Mouse (Mus musculus) layer of hippocampus, adult 9-10 months (tissue): ENCODE results near the gene Psat1.

Experiments used
- DNase-seq: peaks from one replicate; pipeline ENCODE4 v3.0.0; 2022; ENCODE audit warnings: low spot score

Gene Psat1

DNA sequence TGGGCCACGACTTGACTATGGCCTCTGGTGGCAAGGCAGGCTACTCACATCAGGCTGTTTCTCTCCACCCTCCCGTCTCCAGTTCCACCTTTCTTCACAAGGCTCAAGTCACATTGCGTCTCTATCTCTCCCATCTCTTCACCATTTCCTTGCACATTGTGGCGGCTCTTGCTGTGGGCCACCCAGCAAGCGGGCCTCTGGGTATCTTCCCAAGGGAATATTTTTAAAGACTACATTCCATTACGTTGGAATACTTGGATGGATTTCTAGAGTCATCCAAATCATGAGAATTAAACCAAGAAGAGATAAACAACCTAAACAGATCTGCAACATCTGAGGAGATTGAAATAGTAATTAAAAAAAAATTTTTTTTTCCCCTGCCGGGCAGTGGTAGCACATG, at the start of gene Psat1:
Psat1 (minus strand) TSS at position 101 of the 400 bp plus-strand sequence.
- no peak for DNase-seq

DNA sequence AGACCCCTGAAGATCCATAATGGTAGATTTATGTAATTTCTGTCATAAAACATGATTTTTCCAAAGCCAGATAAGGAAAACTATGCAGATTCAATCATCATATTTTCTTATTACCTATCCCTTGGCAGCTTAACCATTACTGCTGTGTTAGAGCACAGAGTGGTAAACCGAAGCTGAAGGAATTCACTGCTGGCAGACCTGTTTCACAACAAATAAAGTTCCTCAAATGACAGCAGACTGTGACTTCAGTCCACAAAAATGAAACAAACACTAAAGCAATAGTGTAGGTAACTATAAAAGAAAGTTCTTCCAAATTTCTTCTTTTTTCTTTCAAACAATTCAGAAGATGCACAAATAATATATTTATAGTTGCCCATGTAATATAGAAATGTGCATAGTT, 43.0 kb upstream of the Psat1 start:
- DNase-seq: no peak

DNA sequence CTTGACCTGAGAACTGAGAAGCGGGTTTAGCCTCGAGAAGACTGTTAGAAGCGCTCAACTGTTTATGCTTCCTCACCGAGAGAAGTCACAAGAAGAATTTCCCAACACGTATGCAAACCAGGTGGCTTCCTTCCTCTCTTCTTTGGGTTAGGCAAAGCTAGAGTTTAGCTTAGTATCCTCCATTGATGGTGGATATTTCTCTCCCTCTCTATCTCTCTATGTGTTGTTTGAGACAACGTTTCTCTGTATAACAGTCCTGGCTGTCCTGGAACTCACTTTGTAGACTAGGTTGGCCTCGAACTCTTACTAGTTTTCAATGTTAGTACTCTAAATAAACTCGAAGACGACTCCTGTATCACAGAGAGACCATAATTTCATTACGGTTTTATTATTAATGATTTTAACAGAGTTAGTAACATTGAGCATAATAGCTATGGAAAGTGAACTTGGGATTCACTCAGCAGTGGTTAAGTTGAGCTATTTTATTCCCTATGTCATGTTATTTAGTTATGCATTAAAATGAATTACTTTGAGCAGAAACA, 38.1 kb upstream of the Psat1 start:
- no peak for DNase-seq

DNA sequence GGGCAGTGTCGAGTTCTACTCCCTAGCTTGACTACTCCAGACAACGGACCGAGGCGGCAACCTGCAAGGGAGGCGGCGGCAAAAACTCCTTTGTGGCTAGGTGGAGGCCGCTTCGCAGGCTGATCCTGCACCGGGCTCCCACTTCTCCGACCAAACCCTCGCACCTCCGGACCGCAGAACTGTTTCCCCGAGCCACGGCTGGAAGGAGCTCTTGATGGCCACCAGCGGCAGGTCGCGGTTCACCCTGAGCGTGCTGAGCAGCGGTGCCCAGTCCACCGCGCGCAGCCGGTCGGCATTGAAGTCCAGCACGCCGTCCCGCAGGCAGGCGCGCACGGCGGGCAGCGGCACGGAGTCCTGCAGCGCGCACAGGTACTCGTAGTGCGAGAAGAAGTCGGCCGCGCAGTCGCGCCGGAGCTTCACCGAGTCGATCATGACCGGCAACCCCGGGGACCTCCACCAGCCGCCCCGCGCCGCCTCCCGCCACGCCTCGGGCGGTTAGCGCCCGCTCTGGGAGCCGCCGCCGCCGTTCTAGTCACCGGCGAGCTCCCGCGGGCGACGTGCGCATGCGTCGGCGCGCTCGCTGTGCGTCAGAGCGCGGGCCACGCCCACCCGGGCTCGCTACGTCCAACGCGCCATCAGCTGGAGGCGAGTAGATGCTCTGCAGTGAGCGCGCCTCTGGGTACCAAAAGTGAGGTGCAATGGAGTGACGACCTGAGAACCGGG, 37.5 kb upstream of the Psat1 start, which contains the start of gene Cep78:
Cep78 (minus strand) TSS at position 541 of the 723 bp plus-strand sequence.
- DNase-seq: peak; percentile 64

DNA sequence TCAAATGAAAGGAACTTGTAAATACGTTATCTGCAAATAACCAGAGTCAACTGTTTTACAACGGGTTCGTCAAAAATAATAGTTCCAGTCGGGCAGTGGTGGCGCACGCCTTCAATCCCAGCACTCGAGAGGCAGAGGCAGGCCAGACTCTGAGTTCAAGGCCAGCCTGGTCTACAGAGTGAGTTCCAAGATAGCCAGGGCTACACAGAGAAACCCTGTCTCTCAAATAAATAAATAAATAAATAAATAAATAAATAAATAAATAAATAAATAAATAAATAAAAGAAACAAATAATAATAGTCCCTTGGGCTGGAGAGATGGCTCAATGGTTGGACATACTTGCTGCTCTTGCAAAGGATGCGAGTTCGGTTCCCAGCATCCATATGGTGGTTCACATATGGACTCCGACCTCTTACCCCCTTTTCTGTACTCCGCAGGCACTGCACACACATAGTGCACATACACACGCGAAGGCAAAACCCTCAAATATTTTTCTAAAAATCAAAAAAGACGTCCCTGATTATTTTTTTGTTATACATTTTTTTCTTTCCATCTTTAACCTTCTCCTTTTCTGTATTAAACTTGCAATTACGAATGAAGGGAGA, 36.7 kb upstream of the Psat1 start:
- no peak for DNase-seq

DNA sequence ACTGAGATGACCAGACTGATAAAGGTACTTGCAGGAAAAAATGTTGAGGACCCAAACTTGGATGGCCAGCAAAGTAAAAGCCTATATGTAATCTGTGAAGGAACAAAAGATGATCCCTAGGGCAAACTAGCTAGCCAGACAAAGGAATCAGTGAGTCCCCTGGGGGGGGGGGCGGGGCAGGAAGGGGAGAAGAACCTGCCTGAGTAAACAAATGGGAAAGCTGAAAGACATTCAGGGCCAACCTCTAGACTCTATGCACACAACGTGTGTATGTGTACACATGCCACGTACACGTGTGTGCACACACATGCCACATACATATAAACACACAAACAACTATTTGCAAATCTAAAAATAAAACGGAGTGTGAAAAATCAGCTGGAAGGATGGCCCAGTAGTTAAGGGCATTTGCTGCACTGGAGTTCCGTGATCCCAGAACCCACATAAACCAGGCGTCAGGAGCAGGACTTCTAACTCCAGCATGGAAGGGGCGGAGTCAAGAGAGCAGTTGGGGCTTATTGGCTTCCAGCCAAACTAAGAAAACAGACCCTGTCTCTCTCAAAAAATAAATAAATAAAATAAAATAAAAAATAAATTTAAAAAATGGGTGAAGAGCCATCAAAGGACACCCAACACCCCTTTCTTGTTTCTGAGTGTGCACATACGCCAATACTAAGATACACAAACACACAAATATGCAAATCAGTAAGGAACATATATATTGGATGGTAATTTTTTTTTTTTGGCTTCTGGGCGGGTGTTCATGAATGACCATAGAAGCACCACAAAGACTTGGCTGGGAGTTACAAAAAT, 36.0 kb upstream of the Psat1 start:
- DNase-seq: no peak

DNA sequence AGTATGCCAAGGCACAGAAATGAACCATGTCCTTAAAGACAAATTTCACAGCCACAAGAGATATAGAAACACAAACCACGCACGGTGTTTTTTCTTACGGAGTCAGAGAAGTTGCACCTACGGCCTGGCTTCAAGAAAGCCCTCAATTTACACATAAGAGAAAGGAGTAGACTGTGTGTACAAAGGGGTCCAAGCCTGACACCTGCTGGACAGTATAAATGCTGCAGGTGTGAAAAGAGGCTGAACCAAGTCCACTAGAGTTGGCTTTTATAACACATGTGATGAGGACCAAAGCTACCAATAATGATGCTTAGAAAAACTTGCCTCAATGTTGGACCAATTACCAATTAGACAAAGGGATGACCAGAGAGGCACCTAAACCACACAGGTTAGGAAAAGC, 34.7 kb upstream of the Psat1 start:
- peak; percentile 22 for DNase-seq

DNA sequence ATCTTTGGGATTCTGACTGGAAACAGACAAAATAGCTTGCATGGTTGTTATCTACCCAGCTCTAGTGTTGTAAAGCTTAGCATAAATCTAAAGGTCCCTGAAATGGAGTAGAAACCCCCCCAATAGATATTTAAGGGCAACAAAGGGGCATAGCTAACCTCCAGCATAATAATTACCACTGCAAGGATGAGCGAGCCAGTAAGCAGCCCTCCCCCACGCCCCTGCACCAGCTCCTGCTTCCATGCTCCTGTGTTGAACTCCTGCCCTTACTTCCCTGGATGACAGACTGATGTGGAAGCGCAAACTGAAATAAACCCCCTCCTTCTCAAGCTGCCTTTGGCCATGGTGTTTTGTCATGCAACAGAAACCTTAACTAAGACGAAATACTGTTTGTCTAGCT, 26.2 kb upstream of the Psat1 start:
- no peak for DNase-seq

DNA sequence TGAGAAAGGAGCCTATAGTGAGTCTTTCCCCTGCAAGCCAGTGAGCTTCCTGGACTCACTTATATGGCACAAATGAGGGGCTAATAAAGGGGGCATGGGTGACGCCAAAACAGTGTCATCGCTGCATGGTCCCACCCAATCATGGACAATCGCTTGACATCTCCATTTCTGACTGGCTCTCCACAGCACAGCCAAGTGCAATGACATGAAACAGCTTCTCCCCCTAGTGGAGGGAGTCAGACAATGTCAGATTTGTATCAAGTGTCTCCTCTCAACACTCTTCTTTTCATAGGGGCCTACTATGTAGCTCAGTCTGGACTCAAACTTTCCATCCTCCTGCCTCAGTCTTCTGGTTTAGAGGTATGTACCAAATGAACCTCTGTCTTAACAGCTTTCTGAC, 17.9 kb upstream of the Psat1 start:
- peak; percentile 44 for DNase-seq

DNA sequence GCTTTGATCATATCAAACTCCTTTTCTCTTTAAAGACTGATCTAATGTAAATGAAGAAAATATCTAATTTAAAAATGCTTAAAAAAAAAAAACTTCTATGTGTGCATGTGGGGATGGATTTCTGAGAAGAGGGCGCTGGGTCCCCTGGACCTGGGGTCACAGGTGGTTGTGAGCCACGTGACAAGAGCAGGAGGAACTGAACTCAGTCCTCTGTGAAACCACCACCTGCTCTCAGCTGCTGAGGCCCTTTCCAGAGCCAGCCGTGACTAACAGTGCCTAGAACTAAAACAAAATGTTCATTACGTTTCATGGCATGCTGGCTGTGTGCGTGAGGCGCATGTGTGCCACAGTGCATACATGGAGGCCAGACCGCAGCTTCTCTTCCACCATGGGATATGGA, 17.4 kb upstream of the Psat1 start:
- no peak for DNase-seq

DNA sequence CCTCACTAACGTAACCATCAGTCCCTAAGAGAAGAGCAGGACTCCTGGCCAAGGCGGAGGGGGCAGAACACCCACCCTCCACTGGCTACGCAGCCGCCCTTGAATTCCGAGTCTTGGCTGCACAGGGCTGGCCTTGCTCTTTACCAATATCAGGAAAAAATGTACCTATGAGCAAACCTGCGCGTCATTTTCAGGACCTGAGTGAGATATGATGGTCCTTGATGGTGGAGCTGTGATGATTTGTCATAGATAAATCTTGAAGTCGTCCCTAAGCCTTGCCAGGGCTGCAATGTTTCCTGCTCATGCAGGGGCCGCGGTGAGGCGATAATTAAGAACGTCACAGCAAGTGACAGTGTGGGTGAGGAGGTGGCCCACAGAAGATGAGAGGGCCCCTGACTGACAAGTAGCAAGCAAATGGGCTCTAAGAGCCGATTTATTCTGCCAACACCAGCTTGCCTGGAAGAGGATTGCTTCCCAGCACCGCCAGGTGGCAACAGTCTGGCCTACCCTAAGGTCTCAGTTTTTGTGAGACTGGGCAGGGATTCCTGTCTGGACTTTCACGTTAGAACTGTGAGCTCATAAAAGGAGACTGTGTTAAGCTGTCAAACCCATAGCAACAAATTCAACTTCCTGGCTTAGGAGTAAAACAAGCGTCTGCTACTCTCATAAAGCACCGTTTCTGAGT, 16.0 kb upstream of the Psat1 start:
- DNase-seq: no peak

DNA sequence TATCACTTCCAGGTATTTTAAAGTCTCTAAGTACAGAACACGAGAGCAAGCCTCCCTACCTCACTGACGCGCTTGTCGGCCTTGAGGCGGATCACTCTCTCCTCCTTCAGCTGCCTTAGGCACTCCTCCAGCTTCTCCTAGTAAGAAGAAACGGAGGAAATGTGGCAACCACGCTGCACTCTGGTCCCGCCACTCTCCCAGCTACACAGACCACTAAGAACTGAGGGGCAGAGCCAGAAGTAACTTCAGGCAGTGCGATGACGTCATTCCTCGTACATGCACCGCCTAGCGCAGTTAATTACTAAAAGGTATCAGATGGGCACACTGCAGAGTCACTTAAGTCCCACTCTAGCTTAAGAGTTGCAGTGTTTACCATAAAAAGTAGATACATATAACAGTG, 15.2 kb upstream of the Psat1 start:
- DNase-seq: no peak

DNA sequence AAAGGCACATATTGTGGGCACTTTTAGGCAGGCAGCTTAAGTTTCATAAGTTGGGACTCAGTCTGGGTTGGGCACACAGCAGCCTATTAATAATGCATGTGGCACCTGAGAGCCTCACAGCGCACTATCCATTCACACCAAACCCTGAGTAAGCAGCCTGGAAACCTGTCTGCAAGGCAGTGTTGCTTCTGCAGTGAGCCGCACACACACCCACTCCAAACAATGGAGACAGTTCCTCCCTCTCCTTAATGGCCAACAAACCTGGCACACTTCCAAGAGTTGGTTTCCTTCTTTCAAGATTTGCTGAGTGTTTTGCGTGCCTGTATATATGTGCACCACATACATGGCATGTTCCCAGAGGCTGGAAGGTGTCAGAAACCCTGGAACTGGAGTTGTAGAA, 3.1 kb upstream of the Psat1 start:
- no peak for DNase-seq

DNA sequence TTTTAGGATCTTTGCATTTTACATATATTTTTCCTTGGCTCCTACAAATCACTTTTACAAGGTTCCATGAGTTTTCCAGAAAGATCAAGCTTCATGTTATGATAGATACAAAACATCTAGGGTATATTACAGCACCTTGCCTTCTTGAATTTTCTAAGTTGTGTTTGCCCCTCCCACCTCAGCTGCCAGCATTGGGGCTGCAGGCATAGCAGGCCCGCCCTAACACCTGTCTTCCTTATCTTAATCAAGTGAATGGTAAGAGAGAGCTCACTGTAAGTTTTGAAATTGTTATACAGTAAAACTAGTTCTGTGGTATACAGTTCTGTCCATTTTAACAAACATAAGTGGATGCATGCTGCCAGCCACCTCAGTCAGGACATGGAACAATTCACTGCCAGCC, 1.7 kb upstream of the Psat1 start:
- DNase-seq: no peak

DNA sequence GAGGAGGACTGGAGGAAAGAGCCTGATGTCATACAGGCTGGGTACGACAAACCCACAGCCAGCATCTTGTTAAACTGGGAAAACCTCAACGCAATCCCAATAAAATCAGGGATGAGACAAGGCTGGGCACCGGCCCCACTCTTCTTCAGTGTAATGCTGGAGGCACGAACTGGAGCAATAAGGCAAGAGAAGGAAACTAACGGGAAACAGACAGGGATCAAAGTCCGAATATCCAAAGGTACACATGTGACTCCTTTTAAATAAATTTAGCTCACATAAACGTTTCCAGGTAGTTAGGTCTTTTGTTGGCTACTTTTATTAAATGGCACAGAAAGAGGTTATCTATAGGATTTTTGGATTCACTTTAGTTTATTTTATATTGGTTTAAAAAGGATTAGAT, 1.3 kb upstream of the Psat1 start:
- DNase-seq: no peak

DNA sequence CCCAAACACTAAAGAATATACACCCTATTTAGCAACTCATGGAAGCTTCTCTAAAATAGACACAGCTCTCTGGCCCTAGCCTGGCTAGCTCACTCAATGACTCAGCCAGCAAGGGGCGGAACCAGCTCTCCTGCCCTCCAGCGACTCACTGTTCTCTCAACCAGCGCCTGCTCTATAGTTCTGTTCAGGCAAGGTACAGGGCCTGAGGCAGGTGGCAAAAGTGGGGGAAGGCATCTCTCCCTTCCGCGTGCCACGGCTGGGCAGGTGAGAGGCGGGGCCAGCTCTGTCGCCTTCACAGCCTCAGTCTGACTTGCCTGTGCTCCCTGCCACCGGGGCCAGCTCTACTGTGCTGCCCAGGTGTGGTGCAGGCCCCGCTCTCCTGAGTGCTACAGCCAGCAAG, 474 bp downstream of the Psat1 start:
- no peak for DNase-seq

DNA sequence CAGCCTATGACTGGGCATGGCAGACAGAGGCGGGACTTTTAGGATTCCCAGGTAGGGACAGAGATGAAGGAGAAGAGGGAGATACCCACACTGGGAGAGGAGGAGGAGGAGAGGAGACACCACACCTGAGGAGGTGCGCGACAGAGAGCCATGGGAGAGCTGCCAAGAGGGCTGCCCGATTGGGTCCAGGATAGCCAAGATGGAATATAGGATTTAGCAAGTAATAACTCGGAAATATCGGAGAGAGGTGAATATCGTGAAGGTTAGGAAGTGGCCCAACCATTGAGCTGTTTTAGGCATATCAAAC, 4.1 kb downstream of the Psat1 start:
- DNase-seq: no peak

DNA sequence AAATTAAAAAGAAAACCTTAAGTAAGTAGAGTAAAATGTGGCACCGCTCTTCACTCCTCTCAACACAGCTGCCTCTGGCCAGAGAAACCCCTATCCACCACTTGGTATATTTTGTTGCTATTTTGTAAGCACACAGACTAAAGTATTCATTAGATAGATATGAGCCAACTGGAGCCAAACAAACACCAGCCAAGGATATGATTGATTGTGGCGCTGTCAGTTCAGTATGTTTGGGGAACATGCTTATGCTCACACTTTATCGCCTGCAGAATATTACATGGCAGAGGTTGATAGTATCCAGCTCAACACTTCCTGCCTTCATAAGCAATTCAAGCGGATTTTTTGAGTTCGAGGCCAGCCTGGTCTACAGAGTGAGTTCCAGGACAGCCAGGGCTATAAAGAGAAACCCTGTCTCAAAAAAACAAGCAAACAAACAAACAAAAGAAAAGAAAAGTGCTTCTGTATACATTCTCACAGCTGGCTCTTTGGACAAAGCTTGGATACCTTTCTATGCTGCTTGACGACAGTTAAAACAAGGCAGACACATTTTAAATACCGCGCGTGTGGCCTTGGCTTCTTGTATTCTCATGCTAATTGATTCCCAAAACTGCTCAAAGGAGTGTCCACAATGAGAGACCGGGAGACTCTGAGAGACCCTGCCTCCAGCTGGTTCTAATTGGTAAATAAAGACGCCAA, 4.6 kb downstream of the Psat1 start:
- no peak for DNase-seq

DNA sequence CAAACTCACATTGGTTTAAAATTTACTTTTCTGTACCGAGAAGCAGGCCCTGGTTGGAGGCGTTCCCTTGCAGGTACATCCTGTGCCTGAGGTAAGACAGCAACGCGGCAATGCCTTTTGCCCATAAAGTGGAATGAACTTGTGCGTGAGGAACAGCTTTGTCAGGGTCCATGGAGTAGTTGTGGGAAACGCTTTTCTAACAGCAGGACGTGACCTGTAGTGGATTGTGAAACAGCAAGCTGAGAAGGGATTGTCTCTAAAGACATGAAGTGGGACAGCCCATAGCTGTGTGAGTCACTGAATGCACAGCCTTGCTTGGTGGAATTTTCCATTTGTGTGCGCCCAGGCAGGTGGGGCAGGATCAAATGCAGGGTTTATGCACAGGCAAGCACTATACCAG, 5.7 kb downstream of the Psat1 start:
- no peak for DNase-seq

DNA sequence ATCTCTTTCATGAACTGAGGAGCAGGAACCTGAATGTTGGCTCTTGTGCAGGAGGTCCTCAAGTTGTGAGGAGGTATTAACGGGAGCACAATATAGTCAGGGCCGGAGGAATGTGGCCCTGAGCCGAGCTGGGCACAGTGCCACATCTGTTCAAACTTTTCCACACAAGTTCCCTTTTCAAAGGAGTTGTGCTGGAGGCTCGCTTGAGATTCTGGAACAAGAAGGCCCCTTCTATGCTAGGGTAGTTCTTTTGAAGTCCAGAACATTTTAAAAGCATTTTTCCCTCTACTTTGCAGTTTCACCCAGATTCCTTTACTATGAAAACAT, 21.5 kb downstream of the Psat1 start:
- peak; percentile 15 for DNase-seq

DNA sequence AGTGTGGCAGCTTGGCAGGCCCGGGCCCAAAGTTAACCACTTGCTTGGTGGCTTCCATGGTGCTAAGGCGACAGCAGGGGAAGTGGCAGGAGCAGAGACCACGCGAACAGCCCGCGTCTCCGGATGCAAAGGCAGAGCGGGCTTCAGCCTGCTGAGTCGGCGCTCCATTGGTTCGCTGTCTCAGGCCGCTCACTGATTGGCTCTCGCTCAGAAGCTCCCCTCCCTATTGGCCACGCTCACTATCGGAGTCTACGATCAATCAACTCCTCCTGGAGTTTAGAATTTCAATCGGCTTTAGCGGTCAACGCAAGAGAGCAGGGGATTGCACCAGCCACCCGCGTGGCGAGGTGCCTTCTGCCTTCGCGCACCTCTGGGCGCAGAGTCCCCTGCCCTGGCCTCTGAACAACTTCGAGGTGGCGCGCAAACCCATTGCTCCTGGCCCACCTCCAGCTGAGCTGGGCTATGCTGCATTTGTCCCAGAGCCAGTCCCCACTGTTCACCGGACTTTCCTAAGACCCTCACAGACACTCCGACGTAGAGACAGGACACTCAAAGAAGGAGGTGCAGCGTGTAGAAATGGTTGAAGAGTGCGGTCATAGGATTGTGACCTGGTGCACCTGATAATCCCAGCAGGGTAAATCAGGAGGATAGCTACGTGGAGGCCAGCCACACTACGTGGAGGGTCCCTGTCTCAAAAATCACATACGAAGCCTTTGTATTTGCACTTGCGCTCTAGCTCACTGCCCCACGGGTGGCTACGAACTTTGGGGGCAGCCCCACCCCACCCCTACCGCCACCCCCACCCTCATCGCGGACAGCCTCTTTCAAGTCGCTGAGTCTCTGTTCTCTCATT, 22.0 kb downstream of the Psat1 start:
- peak; percentile 83 for DNase-seq
